Mouse (Mus musculus) urinary bladder, adult 2 months (tissue): ENCODE measurements at regions not wholly inside any gene's neighbourhood (a gene's known extent, or its start where the extent isn't known, plus 50 kb on each side); places are given as distances from the start of the nearest gene placed in this dataset.
"Not testable (repeated sequence)": the region's sequence is repeated elsewhere in the genome, so short reads cannot be mapped to it uniquely, and the experiment has no call there.

Experiments
- DNase-seq: peaks from one replicate; pipeline ENCODE4 v3.0.0; 2022; ENCODE audit warnings: low spot score

DNA sequence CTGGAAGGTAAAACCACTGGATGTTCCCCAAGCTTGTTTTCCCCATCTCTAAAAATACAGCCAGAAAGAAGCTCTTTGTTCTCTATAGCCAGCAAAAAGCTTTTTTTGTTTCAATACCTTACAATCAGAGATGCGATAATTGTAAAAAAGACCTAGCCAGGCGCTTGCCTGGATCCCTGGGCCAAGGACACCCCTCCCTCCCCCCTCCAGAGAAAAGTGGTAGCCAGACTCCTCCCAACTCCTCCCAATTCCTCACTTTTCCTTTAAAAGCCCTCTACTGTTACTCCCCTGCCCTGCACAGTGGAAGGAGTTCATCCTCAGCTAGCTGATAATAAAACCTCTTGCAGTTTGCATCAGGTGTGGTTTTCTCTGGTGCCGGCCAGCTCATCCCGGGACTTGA, 441.1 kb upstream of the Arid1b start:
- not testable (repeated sequence) for DNase-seq

DNA sequence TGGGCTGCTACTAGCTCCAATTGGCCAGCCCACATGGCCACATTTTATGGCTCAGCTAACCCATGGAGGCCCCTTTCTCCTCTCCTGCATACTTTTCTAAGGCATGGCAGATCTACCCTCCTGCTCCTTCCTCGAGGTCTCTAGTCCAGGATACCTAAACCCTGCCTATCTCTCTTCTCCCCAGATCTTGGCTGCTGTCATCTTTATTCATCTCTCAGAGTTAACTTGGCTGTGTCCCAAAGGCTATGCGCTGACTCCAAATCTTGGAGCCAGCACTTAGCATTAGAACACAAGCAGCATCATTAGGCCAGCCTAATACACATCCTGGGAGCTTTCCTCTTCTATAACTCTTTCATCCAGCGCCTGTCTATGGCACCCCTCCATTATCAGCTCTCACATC, 430.5 kb upstream of the Arid1b start:
- no peak for DNase-seq

DNA sequence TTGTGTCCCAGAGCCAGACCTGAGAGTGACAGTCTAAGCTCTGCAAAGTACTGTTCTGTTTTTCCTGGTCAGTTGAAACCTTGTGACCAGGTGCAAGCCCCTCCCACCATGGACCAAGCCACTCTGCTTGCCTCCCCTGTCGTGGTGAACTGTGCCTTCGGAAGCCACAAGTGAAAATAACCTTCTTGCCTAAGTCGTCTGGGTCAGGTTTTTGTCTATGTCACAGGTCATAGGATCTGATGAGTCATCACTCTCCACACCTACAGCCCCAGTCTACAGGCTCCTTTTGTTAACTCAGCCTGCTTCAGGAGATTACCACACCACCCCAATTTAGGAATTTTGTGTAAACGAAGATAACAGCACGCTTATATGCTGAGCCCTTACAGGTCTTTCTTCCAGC, 417.2 kb upstream of the Arid1b start:
- no peak for DNase-seq

DNA sequence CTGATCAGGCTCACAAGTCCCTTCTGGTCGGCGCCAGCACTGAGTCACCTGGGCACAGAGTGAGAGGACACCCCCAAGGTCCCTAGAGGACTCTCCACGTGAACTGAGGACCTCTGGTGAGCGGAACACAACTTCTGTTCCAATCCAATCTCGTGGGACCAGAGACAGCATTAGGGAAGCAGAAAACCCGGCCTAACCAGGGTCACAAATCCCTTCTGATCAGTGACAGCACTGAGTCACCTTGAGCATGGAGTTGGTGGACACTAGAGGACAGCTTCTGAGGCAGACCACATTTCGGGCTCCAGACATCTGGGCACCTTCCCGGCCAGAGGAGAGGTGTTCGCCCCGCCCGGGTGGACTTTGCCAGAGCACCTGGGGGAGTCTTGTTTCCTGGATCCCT, 412.3 kb upstream of the Arid1b start:
- no peak for DNase-seq

DNA sequence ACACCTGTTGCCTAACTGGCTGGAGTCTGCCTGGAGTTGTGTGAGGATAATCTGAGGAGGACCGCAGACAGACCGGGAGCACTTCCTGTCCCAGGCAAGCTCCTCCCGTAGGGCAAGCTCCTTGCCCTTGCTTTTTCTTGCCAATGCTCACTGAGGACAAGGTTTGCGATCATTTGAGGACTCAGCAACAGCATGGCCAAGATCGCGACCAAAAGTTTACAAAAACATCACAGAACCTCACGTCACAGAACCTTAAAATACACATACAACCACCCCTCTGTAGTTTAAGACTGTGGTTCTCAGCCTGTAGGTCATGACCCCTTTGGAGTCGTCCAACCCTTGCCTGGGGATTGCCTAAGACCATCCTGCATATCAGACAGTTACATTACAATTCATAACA, 383.7 kb upstream of the Arid1b start:
- no peak for DNase-seq

DNA sequence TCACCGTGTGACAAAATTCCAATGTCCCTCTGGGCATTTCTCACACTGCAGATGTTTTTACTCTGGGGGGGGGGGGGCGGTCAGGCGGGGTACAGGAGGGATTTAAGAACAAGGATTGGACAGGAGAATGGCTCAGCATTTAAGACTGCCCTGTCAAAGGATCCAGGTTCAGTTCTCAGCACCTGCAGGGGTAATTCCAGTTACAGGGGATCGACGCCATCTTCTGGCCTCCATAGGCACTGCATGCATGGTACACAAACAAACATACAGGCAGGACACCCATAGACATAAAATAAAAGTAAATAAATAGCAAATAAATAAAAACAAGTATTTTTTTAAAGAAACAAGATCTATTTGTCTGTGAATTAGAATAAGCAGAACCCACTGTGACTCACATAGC, 383.1 kb upstream of the Arid1b start:
- no peak for DNase-seq

DNA sequence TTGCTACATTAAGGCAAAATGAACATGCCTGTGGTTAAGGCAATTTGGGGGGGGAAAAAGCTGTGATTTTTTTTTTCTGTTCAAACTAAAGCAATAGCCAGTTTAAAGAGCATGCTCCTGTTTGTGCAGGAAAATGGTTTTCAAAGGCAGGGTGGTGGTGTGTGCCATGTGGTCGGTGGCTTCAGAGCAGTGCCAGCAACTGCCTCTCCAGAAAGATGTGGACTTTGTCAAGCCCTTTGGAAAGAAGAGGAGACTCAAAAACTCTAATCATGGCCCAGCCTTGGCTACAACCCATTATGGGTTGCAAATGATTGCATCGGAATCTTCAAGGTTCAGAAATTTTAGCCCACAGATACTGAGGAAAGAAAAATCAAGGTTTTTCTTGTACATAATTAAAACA, 382.4 kb upstream of the Arid1b start:
- DNase-seq, result no peak

DNA sequence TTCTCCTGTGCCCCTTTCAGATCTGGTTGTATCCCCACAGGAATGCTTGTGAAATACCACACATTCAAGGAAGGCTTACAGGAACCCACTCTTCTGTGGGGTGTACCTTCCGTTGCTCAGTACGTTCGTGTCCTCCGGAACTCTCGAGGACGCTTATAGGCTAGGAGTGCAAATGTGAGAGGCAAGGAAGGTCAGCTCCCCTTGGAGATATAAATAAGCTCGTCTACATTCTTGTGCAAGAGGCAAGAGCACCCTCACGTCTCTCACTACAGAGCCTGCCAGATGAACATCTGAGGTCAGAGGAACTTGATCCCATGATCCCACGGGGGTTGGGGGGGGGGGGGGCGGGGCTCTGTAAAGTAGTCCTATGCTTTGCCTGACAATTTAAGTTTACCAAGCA, 382.0 kb upstream of the Arid1b start:
- DNase-seq, result no peak

DNA sequence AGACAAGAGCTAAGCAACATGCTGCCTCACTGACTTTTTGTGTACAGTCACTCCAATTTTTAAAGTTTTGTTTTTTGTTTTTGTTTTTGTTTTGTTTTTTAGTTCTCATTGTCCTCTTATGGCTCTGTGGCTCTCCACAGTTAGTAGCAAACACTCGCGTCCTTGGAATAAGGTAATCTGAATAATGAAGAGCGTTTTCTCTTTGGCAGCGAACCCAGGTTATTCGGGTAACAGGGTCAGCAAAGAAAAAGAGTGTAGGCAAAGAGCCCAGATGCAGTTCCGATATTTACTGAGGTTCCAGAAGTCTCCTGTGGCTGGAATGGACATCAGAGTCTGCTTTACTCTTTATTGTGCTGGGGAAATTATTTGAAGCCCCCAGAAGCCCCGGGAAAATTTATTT, 381.4 kb upstream of the Arid1b start:
- no peak for DNase-seq

DNA sequence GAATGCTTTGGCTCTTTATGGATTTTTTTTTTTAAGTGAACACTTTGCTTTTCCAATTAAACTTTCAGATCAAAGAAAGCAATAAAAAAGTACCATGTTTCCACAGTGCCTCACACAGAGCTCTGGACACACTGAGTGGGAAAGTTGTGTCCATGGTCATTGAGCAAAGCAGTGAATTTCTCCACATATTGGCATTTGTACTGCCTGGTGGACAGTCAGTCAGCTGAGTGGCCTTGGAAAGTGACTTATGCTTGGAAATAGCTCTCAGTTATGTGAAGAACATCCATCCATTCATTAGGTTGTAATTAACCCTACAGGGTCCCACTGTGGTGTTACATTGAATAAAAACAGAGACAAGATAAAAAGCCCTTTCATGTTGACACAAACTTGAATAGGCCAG, 373.8 kb upstream of the Arid1b start:
- DNase-seq, result no peak

DNA sequence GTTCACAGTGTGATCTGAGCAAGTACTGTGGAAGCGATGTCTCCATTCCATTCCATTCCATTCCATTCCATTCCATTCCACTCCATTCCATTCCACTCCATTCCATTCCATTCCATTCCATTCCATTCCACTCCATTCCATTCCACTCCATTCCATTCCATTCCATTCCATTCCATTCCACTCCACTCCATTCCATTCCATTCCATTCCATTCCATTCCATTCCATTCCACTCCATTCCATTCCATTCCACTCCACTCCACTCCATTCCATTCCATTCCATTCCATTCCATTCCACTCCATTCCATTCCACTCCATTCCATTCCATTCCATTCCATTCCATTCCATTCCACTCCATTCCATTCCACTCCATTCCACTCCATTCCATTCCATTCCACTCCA, 368.0 kb upstream of the Arid1b start:
- DNase-seq, result not testable (repeated sequence)

DNA sequence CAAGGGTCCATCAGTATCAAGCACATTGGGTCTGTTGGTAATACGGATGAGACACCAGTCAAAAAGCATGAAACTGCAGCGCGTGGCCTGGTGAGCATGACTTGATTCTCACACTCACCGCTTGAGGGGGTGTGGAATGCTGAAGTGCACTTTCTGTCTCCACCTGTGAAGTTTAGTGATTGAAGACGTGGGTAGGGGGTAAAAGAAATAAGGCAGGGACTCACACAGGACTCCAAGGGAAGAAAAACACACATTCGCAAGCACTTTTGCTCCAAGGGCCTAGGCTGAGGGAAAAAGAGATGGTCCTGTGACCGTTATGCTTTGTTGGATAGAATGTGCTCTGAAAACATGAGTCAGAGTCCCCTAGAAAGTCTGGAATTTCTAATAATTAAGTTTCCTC, 366.6 kb upstream of the Arid1b start:
- no peak for DNase-seq

DNA sequence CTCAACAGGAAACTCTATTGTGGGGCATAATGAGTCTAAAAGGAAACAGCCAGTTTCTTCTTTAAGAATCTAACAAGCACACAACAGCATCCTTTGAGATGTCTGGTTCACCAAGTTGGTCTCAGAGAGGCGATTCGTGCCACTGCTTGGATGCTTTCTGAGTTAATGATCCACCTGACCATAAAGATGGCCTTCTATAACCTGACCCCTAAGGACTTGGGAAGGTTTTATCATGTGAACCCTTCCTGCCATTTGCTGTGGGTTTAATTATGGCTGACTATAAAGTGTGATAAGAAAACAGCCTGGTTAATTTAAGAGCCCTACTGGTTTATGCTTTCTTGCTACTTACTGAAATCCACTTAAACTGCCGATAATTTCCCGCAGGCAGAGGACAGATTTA, 363.0 kb upstream of the Arid1b start:
- DNase-seq, result no peak

DNA sequence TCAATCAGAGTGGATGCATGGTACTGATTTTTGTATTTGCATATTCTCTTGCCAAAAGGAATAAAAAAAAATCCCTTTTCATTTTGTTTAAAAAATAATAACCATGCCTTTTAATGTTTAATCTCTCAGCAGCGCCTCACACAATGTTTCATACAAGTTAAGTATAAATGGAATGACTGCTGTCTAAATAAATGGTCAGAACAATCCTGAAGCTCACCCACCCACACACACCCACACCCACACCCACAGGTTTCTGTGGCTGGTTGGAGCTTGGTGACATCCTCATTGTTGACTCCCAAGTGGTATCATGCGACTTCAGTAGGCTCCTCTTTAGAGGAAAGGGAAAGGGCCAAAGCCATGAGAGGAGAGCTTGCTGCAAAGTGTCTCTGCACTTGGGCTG, 361.6 kb upstream of the Arid1b start:
- DNase-seq, result no peak

DNA sequence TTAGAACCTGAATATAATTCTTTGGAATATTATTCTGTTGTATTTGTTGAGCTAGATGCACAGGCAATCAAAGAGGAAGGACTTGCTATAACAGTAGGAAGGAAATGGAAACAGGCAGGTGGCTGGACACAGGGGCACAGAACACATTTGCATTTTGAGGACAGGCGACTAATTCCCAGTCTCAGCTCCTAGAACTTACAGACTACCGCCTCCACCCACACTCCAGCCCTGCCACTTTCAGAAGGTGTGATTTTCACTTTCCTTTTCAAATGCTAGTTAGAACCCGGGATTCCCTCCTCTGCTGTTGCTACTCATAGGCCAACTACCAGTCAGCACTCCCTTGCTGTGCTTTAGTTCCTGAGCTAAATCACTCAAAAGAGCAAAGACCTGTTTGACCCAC, 360.4 kb upstream of the Arid1b start:
- no peak for DNase-seq

DNA sequence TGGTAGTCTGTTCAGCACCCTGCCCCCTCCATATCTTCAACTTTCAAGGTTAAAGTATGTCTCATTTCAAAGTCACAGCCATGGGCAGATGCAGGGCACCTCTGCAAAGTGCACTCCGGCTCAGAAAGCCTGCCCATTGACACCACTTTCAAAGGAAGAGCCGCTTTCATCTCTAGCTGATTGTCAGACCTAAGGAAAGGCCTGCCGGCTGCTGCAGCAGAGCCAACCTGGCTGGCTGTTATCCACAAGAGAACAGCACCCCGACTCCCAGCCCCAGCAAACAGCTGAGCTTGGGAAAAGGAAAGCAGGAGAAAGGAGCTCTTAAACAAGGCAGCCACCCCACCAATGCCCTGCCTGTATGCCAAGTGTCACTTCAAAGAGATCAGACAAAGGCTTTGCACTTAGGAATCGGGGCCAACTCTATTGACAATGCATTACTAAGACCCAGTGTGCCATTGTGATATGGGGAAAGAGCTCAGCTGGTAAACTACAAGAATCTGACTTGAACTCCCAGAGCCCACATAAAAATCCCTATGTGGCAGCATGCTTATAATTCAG, 357.3 kb upstream of the Arid1b start:
- DNase-seq, result no peak

DNA sequence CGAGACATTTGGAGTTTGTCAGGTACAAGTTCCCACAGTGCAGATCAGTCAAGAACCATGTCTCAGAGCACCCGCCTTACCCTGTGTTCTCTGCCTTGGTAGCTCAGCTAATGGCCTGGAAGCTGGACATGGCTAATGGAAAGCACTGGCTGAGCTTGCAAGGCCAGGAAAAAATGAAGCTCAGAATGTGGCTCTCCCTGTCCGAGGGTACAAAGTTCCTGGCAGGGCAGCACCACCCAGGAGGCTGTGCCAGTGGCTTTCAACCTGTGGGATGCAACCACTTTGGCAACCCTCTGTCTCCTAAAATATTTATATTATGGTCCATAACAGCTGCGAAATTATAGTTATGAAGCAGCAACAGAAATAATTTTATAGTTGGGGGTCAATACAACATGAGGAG, 354.6 kb upstream of the Arid1b start:
- DNase-seq, result no peak

DNA sequence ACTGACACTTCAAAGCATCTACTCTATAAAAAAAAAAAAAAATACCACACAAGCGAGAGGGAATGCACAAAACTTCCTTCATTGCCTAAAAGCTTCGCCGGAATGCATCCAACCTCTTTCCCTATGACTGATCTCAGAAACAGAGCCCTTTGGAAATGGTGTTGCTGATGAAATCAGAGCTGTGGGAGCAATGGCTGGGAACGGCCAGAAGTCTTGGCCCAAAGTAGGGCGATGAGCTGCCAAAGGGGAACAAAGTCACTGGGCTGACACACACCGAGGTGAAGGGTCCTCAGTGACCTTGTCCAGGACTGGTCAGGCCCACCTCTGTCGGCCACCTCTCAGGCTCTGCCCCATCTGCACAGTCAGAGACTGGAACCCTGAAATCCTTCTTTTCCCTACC, 353.6 kb upstream of the Arid1b start:
- DNase-seq, result peak; percentile 29

DNA sequence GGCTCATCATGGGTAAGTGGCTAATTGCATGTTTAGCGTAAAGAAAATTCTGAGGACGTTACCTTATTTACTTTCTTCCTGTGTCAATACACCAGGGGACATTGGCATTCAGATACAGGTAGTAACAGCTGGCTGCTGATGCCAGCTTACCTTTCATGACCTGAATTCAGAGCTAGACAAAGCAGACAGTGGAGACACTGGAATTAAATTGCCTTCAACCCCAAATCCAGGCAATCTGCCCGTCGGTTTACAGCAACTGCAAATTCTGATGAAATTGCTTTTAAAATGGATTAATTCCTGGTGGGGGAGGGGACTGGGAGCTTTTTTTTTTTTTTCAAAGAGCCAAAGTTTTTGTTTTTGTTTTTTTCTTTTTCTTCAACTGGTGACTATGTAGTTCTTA, 353.0 kb upstream of the Arid1b start:
- no peak for DNase-seq

DNA sequence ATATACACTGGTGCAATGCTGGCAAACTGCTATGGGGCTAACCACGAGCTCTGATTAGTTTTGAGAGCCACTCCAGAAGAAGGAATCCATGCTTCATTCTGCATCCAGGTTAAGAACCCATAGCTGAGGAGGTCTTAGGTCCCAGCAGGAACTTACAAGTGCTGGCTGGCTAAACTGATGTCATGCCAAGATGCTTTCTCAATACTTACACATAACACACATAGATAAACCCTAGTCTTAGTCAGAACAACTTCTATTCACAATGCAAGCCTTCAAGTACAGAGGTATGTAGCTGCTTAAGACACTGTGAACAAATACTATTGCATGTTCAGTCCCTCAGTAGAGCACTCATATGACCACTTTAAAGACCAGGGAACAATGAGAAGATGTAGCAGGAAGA, 352.1 kb upstream of the Arid1b start:
- DNase-seq, result no peak

DNA sequence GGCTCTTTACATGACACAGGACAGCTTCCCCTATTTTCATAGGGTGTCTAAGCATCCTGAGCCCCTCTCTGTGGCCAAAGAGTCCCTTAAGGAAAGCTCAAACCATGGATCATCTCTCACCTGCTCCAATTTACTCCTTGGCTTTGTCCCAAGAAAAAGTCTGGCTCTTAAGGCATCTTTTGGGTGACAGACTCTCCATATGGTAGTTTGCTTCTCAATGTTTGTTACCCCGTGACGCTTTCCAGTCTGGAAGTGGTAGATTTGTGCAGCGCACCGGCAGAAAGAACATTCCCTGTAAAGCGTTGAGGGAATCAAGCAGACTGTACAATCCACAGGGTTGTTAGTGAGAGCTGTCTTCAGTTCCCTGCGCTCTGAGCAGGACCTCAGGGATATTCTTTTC, 350.8 kb upstream of the Arid1b start:
- no peak for DNase-seq

DNA sequence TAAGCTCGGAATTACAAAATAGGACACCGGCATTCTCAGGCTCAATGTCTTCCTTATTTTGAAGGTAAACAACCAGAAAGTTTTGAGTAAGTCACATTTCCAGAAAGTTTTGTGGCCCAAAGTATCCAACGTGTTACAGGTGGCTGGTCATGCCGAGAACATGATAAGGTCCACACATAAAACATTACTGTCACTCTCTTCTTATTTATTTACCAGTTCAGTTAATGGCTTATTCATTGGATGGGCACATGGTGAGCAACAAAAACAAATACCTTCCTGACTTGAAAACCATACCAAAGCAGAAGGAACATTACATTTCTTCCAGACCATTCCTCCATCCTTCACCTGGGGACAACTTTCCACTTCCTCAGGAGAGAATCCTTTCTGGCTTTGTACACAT, 345.5 kb upstream of the Arid1b start:
- no peak for DNase-seq

DNA sequence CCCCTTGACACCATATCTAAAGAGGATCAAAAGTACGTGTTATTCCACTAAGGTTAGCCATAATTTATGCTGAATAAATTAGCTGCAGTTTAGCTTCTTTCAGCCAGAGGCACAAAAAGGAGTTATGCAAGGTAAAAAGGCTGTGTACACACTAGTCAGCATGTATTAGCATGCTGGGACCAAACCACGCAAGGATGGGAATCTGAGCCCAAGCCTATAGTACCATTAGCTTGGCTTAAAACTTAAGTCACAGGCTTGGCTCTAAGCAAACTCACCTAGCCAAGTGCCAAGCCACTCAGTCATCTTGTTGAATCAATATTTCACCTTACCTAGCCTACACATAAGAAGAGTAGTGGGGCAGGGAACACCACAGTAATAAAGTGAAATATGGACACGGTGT, 339.9 kb upstream of the Arid1b start:
- DNase-seq, result no peak

DNA sequence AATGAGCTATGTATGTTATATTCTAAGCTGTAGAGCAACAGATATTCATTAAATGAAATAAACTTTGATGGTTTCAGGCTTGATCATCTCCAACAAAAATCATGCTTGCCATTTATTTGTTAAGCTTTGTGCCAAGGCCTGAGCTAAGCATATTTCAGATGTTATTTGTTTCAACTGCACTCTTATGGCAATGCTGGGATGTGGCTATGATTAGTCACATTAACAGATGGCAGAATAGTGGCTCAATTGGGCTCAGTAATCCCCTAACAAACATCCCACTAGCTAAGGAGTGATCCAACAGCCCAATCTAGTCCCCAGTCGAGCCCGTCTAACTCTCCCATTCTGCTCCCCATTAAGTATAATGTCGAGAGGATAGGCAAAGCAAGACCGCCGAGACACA, 332.1 kb upstream of the Arid1b start:
- no peak for DNase-seq

DNA sequence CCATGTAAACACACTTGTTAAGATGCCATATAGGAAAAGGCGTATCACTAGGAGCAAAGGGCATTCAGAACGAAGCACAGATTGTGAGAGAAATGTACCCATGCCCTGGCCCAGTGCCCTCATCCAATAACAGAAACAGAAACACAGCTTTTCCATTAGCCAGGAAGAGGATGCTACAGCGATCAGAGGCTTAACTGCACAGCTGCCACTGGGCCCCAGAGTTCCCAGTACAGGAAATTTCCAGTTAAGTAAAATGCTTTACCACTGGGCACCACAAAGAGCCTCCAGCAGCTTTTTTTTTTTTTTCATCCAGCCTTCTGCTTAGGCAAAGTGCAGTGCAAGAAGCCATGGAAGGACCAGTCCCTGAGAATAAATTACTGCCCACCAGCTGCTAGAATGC, 325.6 kb upstream of the Arid1b start:
- DNase-seq, result no peak
